Mouse (Mus musculus) myocyte (in vitro differentiated cells): ENCODE measurements around the gene Cfap206. TPM values are rescaled to one million over a fixed set of nuclear protein-coding genes. Genes with fewer than 3 reads are reported as not detected.

Experiments
- H3K27me3 ChIP-seq: one replicate; pipeline ENCODE4 v1.6.1; 2011; ENCODE audit not compliant: control insufficient read depth, insufficient read depth, insufficient read length
- H3K36me3 ChIP-seq: one replicate; pipeline ENCODE4 v1.6.1; 2011; ENCODE audit not compliant: control insufficient read depth, insufficient read depth
- H3K4me2 ChIP-seq: one replicate; pipeline ENCODE4 v1.6.1; 2011; ENCODE audit warnings: low read depth, control low read depth
- H3K4me3 ChIP-seq: one replicate; pipeline ENCODE4 v1.5.1; 2011; ENCODE audit warnings: mild to moderate bottlenecking, control low read depth, moderate library complexity
- H3K79me2 ChIP-seq: one replicate; pipeline ENCODE4 v1.6.1; 2011; ENCODE audit not compliant: control insufficient read depth, insufficient read depth
- H3ac ChIP-seq: one replicate; pipeline ENCODE4 v1.6.1; 2011; ENCODE audit not compliant: control insufficient read depth, insufficient read length
- CEBPB ChIP-seq: IDR thresholded peaks from 2 replicates; pipeline ENCODE4 v1.6.1; 2011; ENCODE audit warnings: mild to moderate bottlenecking, moderate library complexity; ENCODE audit not compliant: poor library complexity, insufficient read depth, severe bottlenecking
- E2F4 ChIP-seq: IDR thresholded peaks from one replicate; pipeline ENCODE4 v1.6.1; 2011; ENCODE audit warnings: mild to moderate bottlenecking, control low read depth, moderate library complexity; ENCODE audit not compliant: insufficient read depth
- MAX ChIP-seq: IDR thresholded peaks from one replicate; pipeline ENCODE4 v1.6.1; 2011; ENCODE audit warnings: low read depth, mild to moderate bottlenecking, control low read depth
- MYOD1 ChIP-seq, 3 experiments: IDR thresholded peaks; one replicate each; pipeline ENCODE4 v1.6.1; 2011; ENCODE audit warnings: control low read depth in 2 of 3, low read depth in 2 of 3, mild to moderate bottlenecking in 2 of 3, moderate library complexity in 1 of 3; ENCODE audit not compliant: insufficient read length in 2 of 3, control insufficient read depth in 1 of 3
- MYOG ChIP-seq, 3 experiments: IDR thresholded peaks; one replicate each; pipeline ENCODE4 v1.6.1; 2011; ENCODE audit warnings: control low read depth in 2 of 3, low read depth in 2 of 3, mild to moderate bottlenecking in 2 of 3; ENCODE audit not compliant: insufficient read length in 2 of 3, control insufficient read depth in 1 of 3, insufficient read depth in 1 of 3
- POLR2A ChIP-seq: IDR thresholded peaks from one replicate; pipeline ENCODE4 v1.6.1; 2011; ENCODE audit warnings: low read depth, mild to moderate bottlenecking, control low read depth, moderate library complexity; ENCODE audit not compliant: insufficient read length
- POLR2AphosphoS2 ChIP-seq: IDR thresholded peaks from one replicate; pipeline ENCODE4 v1.6.1; 2011; ENCODE audit warnings: low read depth, control low read depth; ENCODE audit not compliant: insufficient read length
- REST ChIP-seq: IDR thresholded peaks from one replicate; pipeline ENCODE4 v1.6.1; 2011; ENCODE audit warnings: mild to moderate bottlenecking, control low read depth, moderate library complexity; ENCODE audit not compliant: insufficient read depth, insufficient read length
- SRF ChIP-seq: IDR thresholded peaks from one replicate; pipeline ENCODE4 v1.6.1; 2011; ENCODE audit warnings: low read depth; ENCODE audit not compliant: control insufficient read depth, insufficient read length
- TCF12 ChIP-seq: IDR thresholded peaks from one replicate; pipeline ENCODE4 v1.6.1; 2011; ENCODE audit warnings: mild to moderate bottlenecking, control low read depth; ENCODE audit not compliant: poor library complexity, insufficient read depth, severe bottlenecking
- TCF3 ChIP-seq: IDR thresholded peaks from one replicate; pipeline ENCODE4 v1.6.1; 2011; ENCODE audit warnings: low read depth, control low read depth; ENCODE audit not compliant: insufficient read length
- USF1 ChIP-seq: IDR thresholded peaks from one replicate; pipeline ENCODE4 v1.6.1; 2011; ENCODE audit warnings: low read depth, mild to moderate bottlenecking, control low read depth, moderate library complexity
- polyA plus RNA-seq: library from polyadenylated mRNA; unstranded; fragments of >200 nt; fragmentation: generic; extraction: Trizol; gene quantifications from one replicate; pipeline ENCODE4 v1.2.1, GENCODE M21; 2012; ENCODE audit warnings: missing spikeins

Cfap206 gene
- polyA plus RNA-seq, 1 experiment, result 0.05 TPM

- Histone ChIP-seq H3K27me3 (no peaks in the 10 kb centered on the region), H3ac (no peak overlapping the region), H3K4me3 (no peak overlapping the region), H3K4me2 (no peak overlapping the region), H3K79me2 (no peaks in the 10 kb centered on the region), H3K36me3 (no peaks in the 10 kb centered on the region)
- TF ChIP-seq TCF12 (no peak), TCF3 (no peak), SRF (no peak)
These were observed 9.7 kb downstream of the Cfap206 start for GRCm38 (mm10) chr4:34720127-34720895.

- Histone ChIP-seq H3K4me2 (no peak overlapping the region), H3K79me2 (no peaks in the 10 kb centered on the region), H3K27me3 (no peaks in the 10 kb centered on the region), H3K36me3 (no peaks in the 10 kb centered on the region), H3ac (no peak overlapping the region), H3K4me3 (no peak overlapping the region)
- no peak for TF ChIP-seq TCF3
- TF ChIP-seq REST, result no peak
- no peak for TF ChIP-seq SRF
- TF ChIP-seq USF1, result no peak
- TF ChIP-seq TCF12, result no peak
- TF ChIP-seq POLR2AphosphoS2, result no peak
- no peak for TF ChIP-seq POLR2A
- TF ChIP-seq MYOD1 (IDR thresholded peaks at IDR 0.05; ENCODE audit: control insufficient read depth in 1 of 3, insufficient read length in 2 of 3, low read depth in 2 of 3), result no peak
- TF ChIP-seq E2F4, result no peak
These were observed 10.6 kb downstream of the Cfap206 start for GRCm38 (mm10) chr4:34719421-34719820.

- no peaks in the 10 kb centered on the region for H3K27me3 ChIP-seq
- TF ChIP-seq POLR2A (no peak), CEBPB (no peak), POLR2AphosphoS2 (no peak)
- H3K4me2 ChIP-seq, result no peak overlapping the region
- no peak overlapping the region for H3ac ChIP-seq
- no peaks in the 10 kb centered on the region for H3K36me3 ChIP-seq
- H3K79me2 ChIP-seq, result no peaks in the 10 kb centered on the region
- no peak overlapping the region for H3K4me3 ChIP-seq
These were observed 14.9 kb downstream of the Cfap206 start for GRCm38 (mm10) chr4:34715062-34715461.

GRCm38 (mm10) chr4:34708127-34708526 is 21.9 kb downstream of the Cfap206 start:
- Histone ChIP-seq H3ac (no peak overlapping the region), H3K79me2 (no peaks in the 10 kb centered on the region), H3K4me2 (no peak overlapping the region), H3K36me3 (no peaks in the 10 kb centered on the region), H3K27me3 (no peaks in the 10 kb centered on the region), H3K4me3 (no peak overlapping the region)
- TF ChIP-seq SRF (no peak), POLR2AphosphoS2 (no peak), TCF12 (no peak), MYOD1 (IDR thresholded peaks at IDR 0.05; ENCODE audit: control insufficient read depth in 1 of 3, insufficient read length in 2 of 3, low read depth in 2 of 3) (no peak), REST (no peak), CEBPB (no peak), MAX (no peak), USF1 (no peak)

GRCm38 (mm10) chr4:34707248-34707647 is 22.8 kb downstream of the Cfap206 start:
- no peaks in the 10 kb centered on the region for H3K27me3 ChIP-seq
- no peak overlapping the region for H3K4me2 ChIP-seq
- H3ac ChIP-seq, result no peak overlapping the region
- TF ChIP-seq REST (no peak), MAX (no peak), SRF (no peak), MYOG (IDR thresholded peaks at IDR 0.05; ENCODE audit: control insufficient read depth in 1 of 3, insufficient read depth in 1 of 3, insufficient read length in 2 of 3, low read depth in 2 of 3) (no peak), POLR2AphosphoS2 (no peak), POLR2A (no peak), E2F4 (no peak), MYOD1 (IDR thresholded peaks at IDR 0.05; ENCODE audit: control insufficient read depth in 1 of 3, insufficient read length in 2 of 3, low read depth in 2 of 3) (no peak), TCF12 (no peak), USF1 (no peak), TCF3 (no peak), CEBPB (no peak)
- H3K79me2 ChIP-seq, result no peaks in the 10 kb centered on the region
- no peaks in the 10 kb centered on the region for H3K36me3 ChIP-seq
- H3K4me3 ChIP-seq, result no peak overlapping the region
